Mouse (Mus musculus) embryonic facial prominence, embryonic 14.5 days (tissue): ENCODE measurements around the gene Anapc2. TPM values are rescaled to one million over a fixed set of nuclear protein-coding genes. Genes with fewer than 3 reads are reported as not detected.

Source experiments
- ATAC-seq: fragments of 200-750 bp; cut with Nextera tagmentation; 2 replicates; pipeline ENCODE4 v1.8.0; 2017; ENCODE audit warnings: low read depth, moderate number of reproducible peaks, moderate TSS enrichment
- DNase-seq: peaks from one replicate; pipeline ENCODE4 v3.0.0-alpha.2; 2015; ENCODE audit warnings: low spot score
- H3K27ac ChIP-seq: fragments of 300-500 bp; sonication (generic); replicated peaks from 2 replicates; pipeline ENCODE4 v1.5.1; 2014; ENCODE audit warnings: low read depth, mild to moderate bottlenecking, low read length, moderate library complexity
- H3K27me3 ChIP-seq: fragments of 300-500 bp; sonication (generic); replicated peaks from 2 replicates; pipeline ENCODE4 v1.6.1; 2014; ENCODE audit warnings: low read length; ENCODE audit not compliant: control insufficient read depth, insufficient read depth
- H3K36me3 ChIP-seq: fragments of 300-500 bp; sonication (generic); 2 replicates; pipeline ENCODE4 v1.6.1; 2014; ENCODE audit warnings: low read length, mixed read lengths; ENCODE audit not compliant: control insufficient read depth, insufficient read depth
- H3K4me1 ChIP-seq: fragments of 300-500 bp; sonication (generic); 2 replicates; pipeline ENCODE4 v1.6.1; 2014; ENCODE audit warnings: antibody characterized with exemption, low read length; ENCODE audit not compliant: control insufficient read depth, insufficient read depth
- H3K4me2 ChIP-seq: fragments of 300-500 bp; sonication (generic); 2 replicates; pipeline ENCODE4 v1.6.1; 2014; ENCODE audit warnings: low read depth, mild to moderate bottlenecking, low read length, moderate library complexity, mixed read lengths
- H3K4me3 ChIP-seq: fragments of 300-500 bp; sonication (generic); 2 replicates; pipeline ENCODE4 v1.5.1; 2014; ENCODE audit warnings: low read depth, mild to moderate bottlenecking, low read length
- H3K9ac ChIP-seq: fragments of 300-500 bp; sonication (generic); 2 replicates; pipeline ENCODE4 v1.6.1; 2014; ENCODE audit warnings: low read depth, mild to moderate bottlenecking, low read length, moderate library complexity, mixed read lengths
- H3K9me3 ChIP-seq: fragments of 300-500 bp; sonication (generic); 2 replicates; pipeline ENCODE4 v1.6.1; 2016; ENCODE audit warnings: low read length; ENCODE audit not compliant: control insufficient read depth
- WGBS: fragments of 180-500 bp; shearing (Covaris S2); extraction: QIAGEN DNeasy Blood & Tissue Kit; methylation state at CpG from one replicate; pipeline ENCODE4 v1.1.7; 2014; 5-methylcytosine and 5-hydroxymethylcytosine counted together
- polyA plus RNA-seq: library from polyadenylated mRNA; unstranded; fragments of >200 nt; fragmentation: Nextera tagmentation; extraction: Ambion mirVana; gene quantifications from 2 replicates; pipeline ENCODE4 v1.2.1, GENCODE M21; 2014

The Anapc2 gene
- 104 and 113 TPM in 2 replicates for polyA plus RNA-seq

GRCm38 (mm10) chr2:25271827-25272511 is at the start of gene Anapc2, which contains the start of gene Ssna1:
Gene Anapc2, plus strand, starts transcription at chr2:25272478.
Gene Ssna1, minus strand, starts transcription at chr2:25272438.
- H3K9ac ChIP-seq: peak within 1 kb of the TSS; percentile 84
- under 1% methylated on average over 37 of the region's 55 CpGs for WGBS
- H3K4me3 ChIP-seq: peak within 1 kb of the TSS; percentile 84
- peak; percentile 97 for ATAC-seq
- no peaks in the 10 kb centered on the region for H3K27me3 ChIP-seq
- peak within 1 kb of the TSS; percentile 65 for H3K27ac ChIP-seq
- DNase-seq: peak; percentile 98
- H3K9me3 ChIP-seq: no peaks in the 10 kb centered on the region
- peak within 1 kb of the TSS; percentile 83 for H3K4me2 ChIP-seq
- H3K36me3 ChIP-seq: peaks cover 59% of the 10 kb centered on the region
- peaks cover 17% of the 10 kb centered on the region for H3K4me1 ChIP-seq

- H3K36me3 ChIP-seq: peaks cover 10% of the 10 kb centered on the region
- no peaks in the 10 kb centered on the region for H3K9me3 ChIP-seq
- DNase-seq (peak; percentile 71), ATAC-seq (peak; percentile 10)
- peak overlapping the region; percentile 94 for H3K4me2 ChIP-seq
- WGBS: under 1% methylated on average over 49 of the region's 53 CpGs
- H3K4me1 ChIP-seq: peaks cover 15% of the 10 kb centered on the region
- peak overlapping the region; percentile 89 for H3K9ac ChIP-seq
- H3K27me3 ChIP-seq: no peaks in the 10 kb centered on the region
- peak overlapping the region; percentile 91 for H3K4me3 ChIP-seq
- peak overlapping the region; percentile 91 for H3K27ac ChIP-seq
Observed at GRCm38 (mm10) chr2:25223681-25224491, 48.4 kb upstream of the Anapc2 start.

GRCm38 (mm10) chr2:25224492-25224765 is 47.8 kb upstream of the Anapc2 start, which contains the start of gene Tubb4b:
Gene Tubb4b, minus strand, starts transcription at chr2:25224702.
- H3K4me2 ChIP-seq: peak within 1 kb of the TSS; percentile 94

GRCm38 (mm10) chr2:25224766-25225752 is 47.2 kb upstream of the Anapc2 start:
- peak; percentile 97 for ATAC-seq
- peak overlapping the region; percentile 55 for H3K4me3 ChIP-seq
- WGBS: 2% methylated on average over 32 of the region's 41 CpGs

More at GRCm38 (mm10) chr2:25224492-25224765, 47.8 kb upstream of the Anapc2 start, which contains the start of gene Tubb4b:
- Histone ChIP-seq H3K4me1 (peaks cover 17% of the 10 kb centered on the region), H3K9me3 (no peaks in the 10 kb centered on the region), H3K4me3 (peak within 1 kb of the TSS; percentile 91), H3K9ac (peak within 1 kb of the TSS; percentile 89), H3K27me3 (no peaks in the 10 kb centered on the region), H3K27ac (peak within 1 kb of the TSS; percentile 97), H3K36me3 (peaks cover 10% of the 10 kb centered on the region)
- under 1% methylated on average over 12 of the region's 17 CpGs for WGBS
- ATAC-seq (no peak), DNase-seq (no peak)

GRCm38 (mm10) chr2:25225811-25226379 is 46.4 kb upstream of the Anapc2 start:
- no peak for ATAC-seq
- peak overlapping the region; percentile 50 for H3K4me2 ChIP-seq
- peaks cover 17% of the 10 kb centered on the region for H3K4me1 ChIP-seq
- DNase-seq: no peak
- H3K36me3 ChIP-seq: peaks cover 10% of the 10 kb centered on the region
- H3K27me3 ChIP-seq: no peaks in the 10 kb centered on the region
- H3K9me3 ChIP-seq: no peaks in the 10 kb centered on the region
- WGBS: 70% methylated on average over 8 of the region's 8 CpGs
- 0 out of 2 replicates have a peak overlapping the region, but pooled peaks have one; percentile 71 for H3K9ac ChIP-seq
- peak overlapping the region; percentile 97 for H3K27ac ChIP-seq
- peak overlapping the region; percentile 55; the same call in 1 of the 2 replicates for H3K4me3 ChIP-seq

More at GRCm38 (mm10) chr2:25224766-25225752, 47.2 kb upstream of the Anapc2 start:
- Histone ChIP-seq H3K9ac (peak overlapping the region; percentile 71), H3K27me3 (no peaks in the 10 kb centered on the region), H3K4me2 (peak overlapping the region; percentile 50), H3K27ac (peak overlapping the region; percentile 97), H3K36me3 (peaks cover 10% of the 10 kb centered on the region), H3K4me1 (peaks cover 17% of the 10 kb centered on the region), H3K9me3 (no peaks in the 10 kb centered on the region)
- DNase-seq: peak; percentile 100

- Histone ChIP-seq H3K4me2 (no peak overlapping the region), H3K27ac (no peak overlapping the region; the same call in 1 of the 2 replicates), H3K4me3 (no peak overlapping the region), H3K9ac (0 out of 2 replicates have a peak overlapping the region, but pooled peaks have one; percentile 30), H3K9me3 (no peaks in the 10 kb centered on the region), H3K27me3 (no peaks in the 10 kb centered on the region), H3K36me3 (peaks cover 4% of the 10 kb centered on the region), H3K4me1 (peaks cover 17% of the 10 kb centered on the region)
- ATAC-seq: no peak
- peak; percentile 30 for DNase-seq
- 76% methylated on average over 5 of the region's 5 CpGs for WGBS
Observed at GRCm38 (mm10) chr2:25226864-25227263, 45.4 kb upstream of the Anapc2 start.

GRCm38 (mm10) chr2:25227406-25227805 is 44.9 kb upstream of the Anapc2 start:
- Histone ChIP-seq H3K4me2 (no peak overlapping the region), H3K9ac (0 out of 2 replicates have a peak overlapping the region, but pooled peaks have one; percentile 30), H3K27me3 (no peaks in the 10 kb centered on the region), H3K9me3 (no peaks in the 10 kb centered on the region), H3K27ac (no peak overlapping the region), H3K4me1 (peaks cover 17% of the 10 kb centered on the region), H3K36me3 (no peaks in the 10 kb centered on the region), H3K4me3 (no peak overlapping the region)
- WGBS: 94% methylated on average over 4 of the region's 4 CpGs
- ATAC-seq (no peak), DNase-seq (no peak)
